Mouse (Mus musculus): ENCODE measurements at regions not wholly inside any gene's neighbourhood (a gene's known extent, or its start where the extent isn't known, plus 50 kb on each side); places are given as distances from the start of the nearest gene placed in this dataset.
A peak's percentile ranks its signal among the peaks of the same experiment; 100 is the strongest.

GRCm38 (mm10) chr2:78048706-78049055 lies 102.5 kb upstream of the Cwc22 start:
- Histone ChIP-seq H3K27ac (ENCODE audit: insufficient read depth, low read depth) (no peak overlapping the region), H3K4me3 (replicated peaks in 1 of 3; ENCODE audit: low read depth in 2 of 3, low read length in 2 of 3, poor library complexity in 1 of 3) (peak overlapping the region; percentile 15 to 54 (median 41)), H3K4me2 (ENCODE audit: insufficient read depth, low read depth, poor library complexity, severe bottlenecking) (peak overlapping the region; percentile 100), H3K79me2 (replicated peaks; ENCODE audit: control insufficient read depth, extremely low read depth, insufficient read depth, poor library complexity, severe bottlenecking) (no peaks in the 10 kb centered on the region), H3K27me3 (replicated peaks) (no peaks in the 10 kb centered on the region), H3K36me3 (replicated peaks in 1 of 2; ENCODE audit: control insufficient read depth in 1 of 2, insufficient read depth in 1 of 2, low read length in 1 of 2) (no peaks in the 10 kb centered on the region), H3K9me3 (replicated peaks; ENCODE audit: low read length) (no peaks in the 10 kb centered on the region), H3K4me1 (ENCODE audit: control insufficient read depth in 1 of 2, insufficient read depth in 2 of 2) (peaks cover 0 to 20% of the 10 kb centered on the region in 2 experiments; a peak in 2 of 4 replicates), H3K9ac (ENCODE audit: insufficient read depth, low read depth) (peak overlapping the region; percentile 19; the same call in 1 of the 2 replicates)
- DNase-seq (ENCODE audit: extremely low read depth) = no peak
- TF ChIP-seq TCF12 (IDR thresholded peaks at IDR 0.05; ENCODE audit: low read depth, low read length) (0 out of 2 replicates have a peak, but pooled peaks have one; percentile 5), UBTF (IDR thresholded peaks at IDR 0.05; ENCODE audit: low read depth, low read length) (no peak)
- in situ Hi-C loops (cut with MboI; ENCODE audit: low pct_ligation_motif_present, low pct_unique_long_range_greater_than_20kb, low sequenced_read_pairs) (loop anchor here (10.0 kb wide), 1 partner anchor 866 kb away; no protein-coding TSS in a partner anchor), dilution Hi-C loops (cut with MboI; ENCODE audit: extremely low pct_ligation_motif_present, extremely low pct_unique_long_range_greater_than_20kb, low sequenced_read_pairs) (no loop called here)

GRCm38 (mm10) chr2:78048030-78048705 lies 102.0 kb upstream of the Cwc22 start:
- Histone ChIP-seq H3K36me3 (replicated peaks in 1 of 2; ENCODE audit: control insufficient read depth in 1 of 2, insufficient read depth in 1 of 2, low read length in 1 of 2) (no peaks in the 10 kb centered on the region), H3K4me1 (ENCODE audit: control insufficient read depth in 1 of 2, insufficient read depth in 2 of 2) (peaks cover 0 to 20% of the 10 kb centered on the region in 2 experiments; a peak in 2 of 4 replicates), H3K9ac (ENCODE audit: insufficient read depth, low read depth) (peak overlapping the region; percentile 19; the same call in 1 of the 2 replicates), H3K9me3 (replicated peaks; ENCODE audit: low read length) (no peaks in the 10 kb centered on the region), H3K27me3 (replicated peaks) (no peaks in the 10 kb centered on the region), H3K27ac (ENCODE audit: insufficient read depth, low read depth) (no peak overlapping the region), H3K79me2 (replicated peaks; ENCODE audit: control insufficient read depth, extremely low read depth, insufficient read depth, poor library complexity, severe bottlenecking) (no peaks in the 10 kb centered on the region), H3K4me3 (replicated peaks in 1 of 3; ENCODE audit: low read depth in 2 of 3, low read length in 2 of 3, poor library complexity in 1 of 3) (peak overlapping the region; percentile 31 to 54 (median 41)), H3K4me2 (ENCODE audit: insufficient read depth, low read depth, poor library complexity, severe bottlenecking) (peak overlapping the region; percentile 100)
- dilution Hi-C loops (cut with MboI; ENCODE audit: extremely low pct_ligation_motif_present, extremely low pct_unique_long_range_greater_than_20kb, low sequenced_read_pairs) = no loop called here
- in situ Hi-C loops (cut with MboI; ENCODE audit: low pct_ligation_motif_present, low pct_unique_long_range_greater_than_20kb, low sequenced_read_pairs) = loop anchor here (10.0 kb wide), 1 partner anchor 867 kb away; no protein-coding TSS in a partner anchor
- peak; percentile 21; the same call in 1 of the 2 replicates for TF ChIP-seq SMC3 (IDR thresholded peaks at IDR 0.05; ENCODE audit: low read depth, low read length)
- no peak for TF ChIP-seq USF2 (conservative IDR thresholded peaks at IDR 0.05; ENCODE audit: low read depth, low read length)
- no peak for TF ChIP-seq CHD2 (IDR thresholded peaks at IDR 0.05; ENCODE audit: low read length)
- peak; percentile 21 to 71; a peak in 2 of 4 replicates for TF ChIP-seq CTCF (conservative IDR thresholded peaks at IDR 0.05 in 1 of 2, IDR thresholded peaks at IDR 0.05 in 1 of 2; ENCODE audit: low read depth in 2 of 2, low read length in 2 of 2)
- peak; percentile 83 for TF ChIP-seq RAD21 (IDR thresholded peaks at IDR 0.05; ENCODE audit: low read depth, low read length)
- peak; percentile 58 for DNase-seq (ENCODE audit: extremely low read depth)

DNA sequence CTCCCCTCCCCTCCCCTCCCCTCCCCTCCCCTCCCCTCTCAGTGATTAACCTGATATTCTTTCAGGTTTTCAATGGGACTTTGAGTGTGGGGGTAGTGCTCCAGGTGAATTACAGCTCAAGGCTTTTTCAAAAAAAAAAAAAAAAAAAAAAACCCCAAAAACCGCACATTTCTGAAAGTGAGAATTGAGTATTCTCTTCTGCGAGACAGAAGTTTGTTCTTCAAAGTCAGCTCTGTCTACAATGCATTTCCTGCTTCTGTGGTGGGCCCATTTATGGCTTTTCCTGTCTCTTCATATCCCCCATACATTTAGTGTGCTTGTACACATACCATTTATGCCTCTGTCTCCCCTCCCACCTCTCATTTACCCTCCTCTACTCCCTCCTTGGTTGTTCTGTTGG lies 81.1 kb upstream of the Cwc22 start:
- Histone ChIP-seq H3K9ac (ENCODE audit: insufficient read depth, low read depth) (no peak overlapping the region), H3K4me3 (replicated peaks in 1 of 3; ENCODE audit: low read depth in 2 of 3, low read length in 2 of 3, poor library complexity in 1 of 3) (no peak overlapping the region), H3K4me2 (ENCODE audit: insufficient read depth, low read depth, poor library complexity, severe bottlenecking) (no peak overlapping the region), H3K79me2 (replicated peaks; ENCODE audit: control insufficient read depth, extremely low read depth, insufficient read depth, poor library complexity, severe bottlenecking) (no peaks in the 10 kb centered on the region), H3K27ac (ENCODE audit: insufficient read depth, low read depth) (no peak overlapping the region), H3K9me3 (replicated peaks; ENCODE audit: low read length) (peaks cover 3% of the 10 kb centered on the region), H3K27me3 (replicated peaks) (no peaks in the 10 kb centered on the region), H3K4me1 (ENCODE audit: control insufficient read depth in 1 of 2, insufficient read depth in 2 of 2) (peaks cover 0 to 2% of the 10 kb centered on the region in 2 experiments; a peak in 1 of 4 replicates), H3K36me3 (replicated peaks in 1 of 2; ENCODE audit: control insufficient read depth in 1 of 2, insufficient read depth in 1 of 2, low read length in 1 of 2) (no peaks in the 10 kb centered on the region)
- in situ Hi-C loops (cut with MboI; ENCODE audit: low pct_ligation_motif_present, low pct_unique_long_range_greater_than_20kb, low sequenced_read_pairs) = no loop called here
- TF ChIP-seq SMC3 (IDR thresholded peaks at IDR 0.05; ENCODE audit: low read depth, low read length) (no peak), CHD2 (IDR thresholded peaks at IDR 0.05; ENCODE audit: low read length) (no peak), JUND (conservative IDR thresholded peaks at IDR 0.05; ENCODE audit: low read depth, low read length) (no peak), ZC3H11A (IDR thresholded peaks at IDR 0.05; ENCODE audit: low read depth, low read length) (no peak), ZNF384 (IDR thresholded peaks at IDR 0.05; ENCODE audit: low read depth, low read length) (peak; percentile 90)
- dilution Hi-C loops (cut with MboI; ENCODE audit: extremely low pct_ligation_motif_present, extremely low pct_unique_long_range_greater_than_20kb, low sequenced_read_pairs) = no loop called here
- DNase-seq (ENCODE audit: extremely low read depth) = no peak
